Mouse (Mus musculus) G1E (cell line): ENCODE data around the gene Jhy.

ENCODE experiments used
- CTCF ChIP-seq: IDR thresholded peaks from 2 replicates; pipeline ENCODE4 v1.5.1; 2012; ENCODE audit warnings: low read depth, low read length, inconsistent platforms, mixed read lengths
- GATA1 ChIP-seq: IDR thresholded peaks from 2 replicates; pipeline ENCODE4 v1.6.1; 2012; ENCODE audit warnings: borderline replicate concordance, low read length, inconsistent platforms, mixed read lengths
- TAL1 ChIP-seq: conservative IDR thresholded peaks from 2 replicates; pipeline ENCODE4 v1.6.1; 2012; ENCODE audit warnings: low read depth, low read length, inconsistent platforms, mixed read lengths

DNA sequence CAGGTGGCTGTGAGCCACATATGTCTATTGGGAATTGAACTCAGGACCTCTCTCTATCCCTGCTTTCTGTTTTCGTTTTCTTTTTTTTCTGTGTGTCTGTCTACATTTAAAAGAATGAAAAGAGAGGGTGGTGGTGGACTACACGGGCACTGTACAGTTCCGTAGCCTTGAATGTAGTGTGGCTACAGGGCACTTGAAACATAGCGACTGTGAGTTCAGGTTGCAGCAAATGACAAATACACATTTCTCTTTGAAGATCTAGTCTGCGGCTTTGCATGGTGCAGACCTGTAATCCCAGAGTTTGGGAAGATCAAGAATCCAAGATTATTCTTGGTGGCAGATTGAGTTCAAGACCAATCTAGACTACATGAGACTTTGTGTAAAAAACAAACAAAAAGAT lies 93.6 kb downstream of the Jhy start:
- no peak for TF ChIP-seq CTCF
- no peak for TF ChIP-seq TAL1
- TF ChIP-seq GATA1, result no peak
